Mouse (Mus musculus): ENCODE results near the gene Erich4. TPM values are rescaled to one million over a fixed set of nuclear protein-coding genes. Genes with fewer than 3 reads are reported as not detected.
A peak's percentile ranks its signal among the peaks of the same experiment; 100 is the strongest.

The Erich4 gene
- polyA plus RNA-seq (2015; fragmentation: Nextera tagmentation; extraction: Ambion mirVana), result not detected in 2 replicates

GRCm38 (mm10) chr7:25615706-25616011 is at the start of gene Erich4:
TSS of gene Erich4 (minus strand) at chr7:25615892.
- H3K4me2 ChIP-seq, result no peak within 1 kb of the TSS
- H3K4me3 ChIP-seq, result no peak within 1 kb of the TSS
- H3K27me3 ChIP-seq, result 0 out of 2 replicates have a peak, but pooled peaks cover 2% of the 10 kb centered on the region
- no peak within 1 kb of the TSS for H3K9ac ChIP-seq
- WGBS, result 74% methylated on average over 5 of the region's 5 CpGs
- H3K4me1 ChIP-seq (replicated peaks), result peaks cover 9% of the 10 kb centered on the region
- ATAC-seq (replicated peaks; ENCODE audit: insufficient number of reproducible peaks, insufficient read depth, low FRiP score, low read depth), result no peak
- H3K36me3 ChIP-seq, result no peaks in the 10 kb centered on the region
- H3K9me3 ChIP-seq (replicated peaks), result no peaks in the 10 kb centered on the region
- no peak within 1 kb of the TSS for H3K27ac ChIP-seq

GRCm38 (mm10) chr7:25658657-25659472 is 43.2 kb upstream of the Erich4 start, which contains the start of the genes Bckdha and Exosc5:
TSS of gene Bckdha (minus strand) at chr7:25658981.
TSS of gene Exosc5 (plus strand) at chr7:25659164.
- no peaks in the 10 kb centered on the region for H3K27me3 ChIP-seq
- H3K36me3 ChIP-seq, result no peaks in the 10 kb centered on the region
- peak within 1 kb of the TSS; percentile 81 for H3K27ac ChIP-seq
- H3K4me3 ChIP-seq, result peak within 1 kb of the TSS; percentile 84
- peak within 1 kb of the TSS; percentile 77 for H3K9ac ChIP-seq
- ATAC-seq (replicated peaks; ENCODE audit: insufficient number of reproducible peaks, insufficient read depth, low FRiP score, low read depth), result peak; percentile 99
- H3K9me3 ChIP-seq (replicated peaks), result no peaks in the 10 kb centered on the region
- WGBS, result under 1% methylated on average over 50 of the region's 50 CpGs
- H3K4me1 ChIP-seq (replicated peaks), result peaks cover 23% of the 10 kb centered on the region
- H3K4me2 ChIP-seq, result peak within 1 kb of the TSS; percentile 74

- Histone ChIP-seq H3K36me3 (0 out of 2 replicates have a peak, but pooled peaks cover 3% of the 10 kb centered on the region), H3K27me3 (no peaks in the 10 kb centered on the region), H3K4me1 (replicated peaks) (peaks cover 23% of the 10 kb centered on the region), H3K9me3 (replicated peaks) (no peaks in the 10 kb centered on the region), H3K4me2 (peak overlapping the region; percentile 74), H3K27ac (no peak overlapping the region), H3K4me3 (peak overlapping the region; percentile 84), H3K9ac (peak overlapping the region; percentile 77)
- WGBS, result 36% methylated on average over 10 of the region's 10 CpGs
- no peak for ATAC-seq (replicated peaks; ENCODE audit: insufficient number of reproducible peaks, insufficient read depth, low FRiP score, low read depth)
These were observed 42.1 kb upstream of the Erich4 start for GRCm38 (mm10) chr7:25657785-25658184.

GRCm38 (mm10) chr7:25655601-25656428 is 40.1 kb upstream of the Erich4 start:
- peaks cover 23% of the 10 kb centered on the region for H3K4me1 ChIP-seq (replicated peaks)
- H3K4me3 ChIP-seq, result no peak overlapping the region
- H3K9ac ChIP-seq, result no peak overlapping the region
- WGBS, result 70% methylated on average over 11 of the region's 11 CpGs
- 0 out of 2 replicates have a peak, but pooled peaks cover 3% of the 10 kb centered on the region for H3K36me3 ChIP-seq
- no peak overlapping the region for H3K27ac ChIP-seq
- ATAC-seq (replicated peaks; ENCODE audit: insufficient number of reproducible peaks, insufficient read depth, low FRiP score, low read depth), result no peak
- H3K4me2 ChIP-seq, result no peak overlapping the region
- no peaks in the 10 kb centered on the region for H3K27me3 ChIP-seq
- H3K9me3 ChIP-seq (replicated peaks), result no peaks in the 10 kb centered on the region

- WGBS, result 83% methylated on average over 12 of the region's 12 CpGs
- no peak overlapping the region for H3K4me3 ChIP-seq
- no peaks in the 10 kb centered on the region for H3K27me3 ChIP-seq
- no peak for ATAC-seq (replicated peaks; ENCODE audit: insufficient number of reproducible peaks, insufficient read depth, low FRiP score, low read depth)
- H3K36me3 ChIP-seq, result 0 out of 2 replicates have a peak, but pooled peaks cover 3% of the 10 kb centered on the region
- no peaks in the 10 kb centered on the region for H3K9me3 ChIP-seq (replicated peaks)
- no peak overlapping the region for H3K4me2 ChIP-seq
- no peak overlapping the region for H3K27ac ChIP-seq
- peaks cover 4% of the 10 kb centered on the region for H3K4me1 ChIP-seq (replicated peaks)
- no peak overlapping the region for H3K9ac ChIP-seq
These were observed 36.6 kb upstream of the Erich4 start for GRCm38 (mm10) chr7:25652244-25652759.

- Histone ChIP-seq H3K27ac (no peak overlapping the region), H3K27me3 (no peaks in the 10 kb centered on the region), H3K4me3 (no peak overlapping the region), H3K9ac (no peak overlapping the region), H3K9me3 (replicated peaks) (no peaks in the 10 kb centered on the region), H3K36me3 (0 out of 2 replicates have a peak, but pooled peaks cover 3% of the 10 kb centered on the region), H3K4me1 (replicated peaks) (no peaks in the 10 kb centered on the region), H3K4me2 (no peak overlapping the region)
- WGBS, result 88% methylated on average over 8 of the region's 8 CpGs
- ATAC-seq (replicated peaks; ENCODE audit: insufficient number of reproducible peaks, insufficient read depth, low FRiP score, low read depth), result no peak
These were observed 35.6 kb upstream of the Erich4 start for GRCm38 (mm10) chr7:25651281-25651680.

GRCm38 (mm10) chr7:25649839-25650238 is 34.1 kb upstream of the Erich4 start:
- no peaks in the 10 kb centered on the region for H3K9me3 ChIP-seq (replicated peaks)
- no peaks in the 10 kb centered on the region for H3K27me3 ChIP-seq
- H3K4me3 ChIP-seq, result no peak overlapping the region
- 0 out of 2 replicates have a peak, but pooled peaks cover 3% of the 10 kb centered on the region for H3K36me3 ChIP-seq
- no peaks in the 10 kb centered on the region for H3K4me1 ChIP-seq (replicated peaks)
- no peak overlapping the region for H3K4me2 ChIP-seq
- H3K9ac ChIP-seq, result no peak overlapping the region
- H3K27ac ChIP-seq, result no peak overlapping the region
- 68% methylated on average over 5 of the region's 5 CpGs for WGBS
- no peak for ATAC-seq (replicated peaks; ENCODE audit: insufficient number of reproducible peaks, insufficient read depth, low FRiP score, low read depth)

- Histone ChIP-seq H3K36me3 (no peaks in the 10 kb centered on the region), H3K4me1 (replicated peaks) (peaks cover 4% of the 10 kb centered on the region), H3K4me2 (no peak overlapping the region), H3K9ac (no peak overlapping the region), H3K27me3 (no peaks in the 10 kb centered on the region), H3K4me3 (no peak overlapping the region), H3K9me3 (replicated peaks) (no peaks in the 10 kb centered on the region), H3K27ac (no peak overlapping the region)
- WGBS, result 41% methylated on average over 5 of the region's 5 CpGs
- ATAC-seq (replicated peaks; ENCODE audit: insufficient number of reproducible peaks, insufficient read depth, low FRiP score, low read depth), result no peak; the same call in 1 of the 2 replicates
These were observed 32.0 kb upstream of the Erich4 start for GRCm38 (mm10) chr7:25647574-25648123.

GRCm38 (mm10) chr7:25645074-25645473 is 29.4 kb upstream of the Erich4 start:
- ATAC-seq (replicated peaks; ENCODE audit: insufficient number of reproducible peaks, insufficient read depth, low FRiP score, low read depth), result no peak
- Histone ChIP-seq H3K9me3 (replicated peaks) (no peaks in the 10 kb centered on the region), H3K36me3 (0 out of 2 replicates have a peak, but pooled peaks cover 3% of the 10 kb centered on the region), H3K27ac (no peak overlapping the region), H3K27me3 (no peaks in the 10 kb centered on the region), H3K4me1 (replicated peaks) (peaks cover 4% of the 10 kb centered on the region), H3K9ac (no peak overlapping the region), H3K4me2 (no peak overlapping the region), H3K4me3 (no peak overlapping the region)
- whole genome bisulfite sequencing, result 66% methylated on average over 14 of the region's 14 CpGs

- no peak for ATAC-seq (replicated peaks; ENCODE audit: insufficient number of reproducible peaks, insufficient read depth, low FRiP score, low read depth)
- WGBS, result 68% methylated on average over 4 of the region's 4 CpGs
- 0 out of 2 replicates have a peak, but pooled peaks cover 3% of the 10 kb centered on the region for H3K36me3 ChIP-seq
These were observed 28.9 kb upstream of the Erich4 start for GRCm38 (mm10) chr7:25644631-25645030.

GRCm38 (mm10) chr7:25644136-25644535 is 28.4 kb upstream of the Erich4 start:
- ATAC-seq (replicated peaks; ENCODE audit: insufficient number of reproducible peaks, insufficient read depth, low FRiP score, low read depth), result no peak
- Histone ChIP-seq H3K36me3 (0 out of 2 replicates have a peak, but pooled peaks cover 3% of the 10 kb centered on the region), H3K9me3 (replicated peaks) (no peaks in the 10 kb centered on the region), H3K4me2 (no peak overlapping the region), H3K9ac (no peak overlapping the region), H3K4me3 (no peak overlapping the region), H3K27ac (no peak overlapping the region), H3K27me3 (no peaks in the 10 kb centered on the region), H3K4me1 (replicated peaks) (peaks cover 4% of the 10 kb centered on the region)
- WGBS, result 52% methylated on average over 10 of the region's 10 CpGs

More at GRCm38 (mm10) chr7:25644631-25645030, 28.9 kb upstream of the Erich4 start:
- Histone ChIP-seq H3K27ac (no peak overlapping the region), H3K4me1 (replicated peaks) (peaks cover 4% of the 10 kb centered on the region), H3K27me3 (no peaks in the 10 kb centered on the region), H3K4me2 (no peak overlapping the region), H3K4me3 (no peak overlapping the region), H3K9me3 (replicated peaks) (no peaks in the 10 kb centered on the region), H3K9ac (no peak overlapping the region)

Data from heart, embryonic 15.5 days (tissue).